Mouse (Mus musculus): ENCODE measurements around the gene Mocs2.

Gene Mocs2

GRCm38 (mm10) chr13:114853152-114853551, 35.1 kb downstream of the Mocs2 start:
- in situ Hi-C loops (cut with MboI, MseI): no loop called here

GRCm38 (mm10) chr13:114854023-114854422, 36.0 kb downstream of the Mocs2 start:
- in situ Hi-C loops (cut with MboI, MseI): no loop called here

GRCm38 (mm10) chr13:114854428-114854827, 36.4 kb downstream of the Mocs2 start:
- in situ Hi-C loops (cut with MboI, MseI): no loop called here

GRCm38 (mm10) chr13:114855573-114856268, 37.7 kb downstream of the Mocs2 start:
- in situ Hi-C loops (cut with MboI, MseI): no loop called here

- in situ Hi-C loops (cut with MboI, MseI): no loop called here
Measured at GRCm38 (mm10) chr13:114856269-114856627, 38.2 kb downstream of the Mocs2 start.

GRCm38 (mm10) chr13:114857525-114857924, 39.5 kb downstream of the Mocs2 start:
- in situ Hi-C loops (cut with MboI, MseI): no loop called here

- in situ Hi-C loops (cut with MboI, MseI): no loop called here
Measured at GRCm38 (mm10) chr13:114874738-114875137, 56.7 kb downstream of the Mocs2 start.

- in situ Hi-C loops (cut with MboI, MseI): no loop called here
Measured at GRCm38 (mm10) chr13:114876005-114876520, 58.0 kb downstream of the Mocs2 start.

GRCm38 (mm10) chr13:114878667-114879066, 60.6 kb downstream of the Mocs2 start:
- in situ Hi-C loops (cut with MboI, MseI): no loop called here
